Mouse (Mus musculus): ENCODE results near the gene Prdx1. TPM values are rescaled to one million over a fixed set of nuclear protein-coding genes. Genes with fewer than 3 reads are reported as not detected.
"Not testable (repeated sequence)": the region's sequence is repeated elsewhere in the genome, so short reads cannot be mapped to it uniquely, and the experiment has no call there.

Prdx1 gene
- total and polyA plus RNA-seq, 2 experiments, result 376 to 925 TPM

DNA sequence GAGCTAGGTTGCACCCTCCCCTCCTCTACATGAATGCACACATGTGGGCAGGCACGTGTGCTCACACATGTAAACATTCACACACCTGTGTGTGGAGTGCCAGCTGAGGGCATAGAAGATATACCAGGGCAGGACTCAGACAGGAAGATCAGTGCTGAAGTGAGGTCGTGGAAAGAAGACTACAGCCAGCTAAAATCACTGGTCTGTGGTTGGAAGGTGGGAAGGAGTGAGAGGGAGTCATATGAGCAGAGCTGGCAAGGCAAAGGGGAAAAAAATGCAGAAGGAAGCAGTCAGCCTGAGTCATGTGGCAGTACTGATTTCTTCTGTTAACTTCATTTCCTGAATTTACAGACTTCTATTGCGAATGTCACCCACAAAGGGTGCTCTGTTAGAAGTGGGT, 17.2 kb upstream of the Prdx1 start:
- H3K27ac ChIP-seq (replicated peaks; ENCODE audit: insufficient read depth, low read depth, low read length), result 0 out of 2 replicates have a peak overlapping the region, but pooled peaks have one; percentile 25
- H3K4me3 ChIP-seq (ENCODE audit: insufficient read depth, low read depth, low read length), result no peak overlapping the region
- no peaks in the 10 kb centered on the region for H3K79me2 ChIP-seq (ENCODE audit: control insufficient read depth, insufficient read depth, low read length)
- peaks cover 6% of the 10 kb centered on the region; the same call in 1 of the 2 replicates for H3K4me1 ChIP-seq (ENCODE audit: control insufficient read depth, insufficient read depth, low read length)
- TF ChIP-seq POLR2A (IDR thresholded peaks at IDR 0.05; ENCODE audit: extremely low read depth, insufficient read depth, low read length), result no peak
- TF ChIP-seq CTCF (IDR thresholded peaks at IDR 0.05; ENCODE audit: low read depth, low read length), result no peak
- 50% methylated on average over 3 of the region's 3 CpGs for WGBS
- H3K9ac ChIP-seq (ENCODE audit: low read depth, low read length), result peak overlapping the region; percentile 43; the same call in 1 of the 2 replicates
- no peaks in the 10 kb centered on the region for H3K27me3 ChIP-seq (ENCODE audit: control insufficient read depth, insufficient read depth, low read length)
- peak; percentile 39 for DNase-seq (ENCODE audit: extremely low read depth, low read depth, low spot score)
- H3K36me3 ChIP-seq (ENCODE audit: control insufficient read depth, insufficient read depth, low read length), result no peaks in the 10 kb centered on the region

DNA sequence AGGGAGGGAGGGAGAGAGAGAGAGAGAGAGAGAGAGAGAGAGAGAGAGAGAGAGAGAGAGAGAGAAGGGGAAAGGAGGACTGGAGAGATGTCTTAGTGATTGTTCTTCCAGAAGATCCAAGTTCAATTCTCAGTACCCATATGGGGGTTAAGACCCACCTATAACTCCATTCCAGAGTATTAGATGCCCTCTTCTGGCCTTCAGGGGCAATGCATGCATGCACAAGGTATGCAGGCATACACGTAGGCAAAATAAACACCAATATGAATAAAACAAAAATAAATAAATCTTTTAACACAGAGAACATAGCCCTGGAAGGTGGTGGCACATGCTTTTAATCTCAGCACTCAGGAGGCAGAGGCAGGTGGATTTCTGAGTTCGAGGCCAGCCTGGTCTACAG, 16.1 kb upstream of the Prdx1 start:
- Histone ChIP-seq H3K79me2 (ENCODE audit: control insufficient read depth, insufficient read depth, low read length) (no peaks in the 10 kb centered on the region), H3K9ac (ENCODE audit: low read depth, low read length) (no peak overlapping the region), H3K4me3 (ENCODE audit: insufficient read depth, low read depth, low read length) (no peak overlapping the region), H3K27ac (replicated peaks; ENCODE audit: insufficient read depth, low read depth, low read length) (no peak overlapping the region), H3K27me3 (ENCODE audit: control insufficient read depth, insufficient read depth, low read length) (no peaks in the 10 kb centered on the region), H3K4me1 (ENCODE audit: control insufficient read depth, insufficient read depth, low read length) (peaks cover 11% of the 10 kb centered on the region), H3K36me3 (ENCODE audit: control insufficient read depth, insufficient read depth, low read length) (no peaks in the 10 kb centered on the region)
- 59% methylated on average over 2 of the region's 2 CpGs for WGBS
- no peak for DNase-seq (ENCODE audit: extremely low read depth, low read depth, low spot score)
- TF ChIP-seq POLR2A (IDR thresholded peaks at IDR 0.05; ENCODE audit: extremely low read depth, insufficient read depth, low read length) (no peak), CTCF (IDR thresholded peaks at IDR 0.05; ENCODE audit: low read depth, low read length) (peak; percentile 36; the same call in 1 of the 2 replicates)

DNA sequence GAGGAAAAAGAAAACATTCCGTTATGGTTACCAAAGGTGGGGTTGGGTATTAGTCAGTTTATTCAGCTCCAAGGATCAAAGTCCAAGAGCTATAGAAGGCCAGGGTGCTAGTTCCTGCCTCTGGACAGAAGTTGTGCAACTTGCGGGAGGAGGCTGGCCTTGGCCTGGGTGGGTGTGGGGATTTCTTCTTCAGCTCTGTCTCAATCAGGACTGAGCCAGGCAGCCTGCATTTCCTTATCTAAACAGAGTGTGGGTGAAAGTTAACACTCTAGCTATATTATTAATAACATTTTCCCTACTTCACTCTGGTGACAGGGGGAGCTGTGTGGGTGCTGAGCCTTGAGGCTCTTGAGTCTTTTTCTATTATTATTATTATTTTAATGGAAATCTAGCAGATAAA, 12.6 kb upstream of the Prdx1 start:
- H3K4me3 ChIP-seq (ENCODE audit: insufficient read depth, low read depth, low read length), result no peak overlapping the region
- H3K27me3 ChIP-seq (ENCODE audit: control insufficient read depth, insufficient read depth, low read length), result no peaks in the 10 kb centered on the region
- H3K36me3 ChIP-seq (ENCODE audit: control insufficient read depth, insufficient read depth, low read length), result no peaks in the 10 kb centered on the region
- no peak overlapping the region for H3K9ac ChIP-seq (ENCODE audit: low read depth, low read length)
- H3K79me2 ChIP-seq (ENCODE audit: control insufficient read depth, insufficient read depth, low read length), result no peaks in the 10 kb centered on the region
- TF ChIP-seq CTCF (IDR thresholded peaks at IDR 0.05; ENCODE audit: low read depth, low read length) (no peak), POLR2A (IDR thresholded peaks at IDR 0.05; ENCODE audit: extremely low read depth, insufficient read depth, low read length) (no peak)
- H3K27ac ChIP-seq (replicated peaks; ENCODE audit: insufficient read depth, low read depth, low read length), result no peak overlapping the region
- WGBS, result 8% methylated on average over 2 of the region's 2 CpGs
- H3K4me1 ChIP-seq (ENCODE audit: control insufficient read depth, insufficient read depth, low read length), result peaks cover 14% of the 10 kb centered on the region
- peak; percentile 91 for DNase-seq (ENCODE audit: extremely low read depth, low read depth, low spot score)

DNA sequence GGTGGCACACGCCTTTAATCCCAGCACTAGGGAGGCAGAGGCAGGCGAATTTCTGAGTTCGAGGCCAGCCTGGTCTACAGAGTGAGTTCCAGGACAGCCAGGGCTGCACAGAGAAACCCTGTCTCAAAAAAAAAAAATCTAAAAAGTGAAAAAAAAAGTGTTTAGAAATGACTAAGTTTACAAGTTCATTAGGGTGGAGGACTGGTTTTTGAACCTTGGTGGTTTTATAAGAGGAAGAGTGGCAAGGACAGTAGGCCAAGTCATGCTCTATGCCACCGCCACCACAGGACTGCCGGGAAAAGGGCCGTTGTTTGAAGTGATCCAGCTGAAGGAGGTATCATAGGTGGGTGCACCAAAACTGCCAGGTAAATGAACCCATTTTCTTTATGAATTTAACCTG, 10.6 kb upstream of the Prdx1 start:
- DNase-seq (ENCODE audit: extremely low read depth, low read depth, low spot score); H3K79me2 ChIP-seq (ENCODE audit: control insufficient read depth, insufficient read depth, low read length); H3K4me3 ChIP-seq (ENCODE audit: insufficient read depth, low read depth, low read length); H3K36me3 ChIP-seq (ENCODE audit: control insufficient read depth, insufficient read depth, low read length); H3K9ac ChIP-seq (ENCODE audit: low read depth, low read length); H3K27me3 ChIP-seq (ENCODE audit: control insufficient read depth, insufficient read depth, low read length); H3K27ac ChIP-seq (replicated peaks; ENCODE audit: insufficient read depth, low read depth, low read length): not testable (repeated sequence)
- peaks cover 11% of the 10 kb centered on the region for H3K4me1 ChIP-seq (ENCODE audit: control insufficient read depth, insufficient read depth, low read length)
- WGBS, result 63% methylated on average over 6 of the region's 6 CpGs

DNA sequence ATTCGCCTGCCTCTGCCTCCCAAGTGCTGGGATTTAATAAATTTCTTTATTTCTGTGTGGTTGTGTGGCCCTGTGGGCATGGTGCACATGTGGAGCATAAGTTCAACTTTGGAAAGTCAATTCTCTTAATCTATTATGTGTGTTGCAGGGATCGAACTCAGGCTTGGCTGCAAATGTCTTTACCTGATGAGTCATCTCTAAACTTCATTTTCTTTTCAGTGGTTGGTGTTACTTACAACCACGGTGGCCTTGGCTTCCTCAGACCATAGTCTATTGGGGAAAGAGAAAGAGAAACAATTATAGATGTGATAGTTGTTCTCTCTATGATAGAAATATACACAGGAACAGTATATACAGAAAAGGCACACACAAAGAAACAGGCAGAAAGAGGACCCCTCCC, 9.3 kb upstream of the Prdx1 start:
- Histone ChIP-seq H3K27ac (replicated peaks; ENCODE audit: insufficient read depth, low read depth, low read length) (no peak overlapping the region), H3K36me3 (ENCODE audit: control insufficient read depth, insufficient read depth, low read length) (no peaks in the 10 kb centered on the region), H3K4me3 (ENCODE audit: insufficient read depth, low read depth, low read length) (no peak overlapping the region), H3K4me1 (ENCODE audit: control insufficient read depth, insufficient read depth, low read length) (peaks cover 11% of the 10 kb centered on the region), H3K27me3 (ENCODE audit: control insufficient read depth, insufficient read depth, low read length) (no peaks in the 10 kb centered on the region), H3K79me2 (ENCODE audit: control insufficient read depth, insufficient read depth, low read length) (no peaks in the 10 kb centered on the region), H3K9ac (ENCODE audit: low read depth, low read length) (no peak overlapping the region)
- no peak for TF ChIP-seq POLR2A (IDR thresholded peaks at IDR 0.05; ENCODE audit: extremely low read depth, insufficient read depth, low read length)
- no peak for TF ChIP-seq CTCF (IDR thresholded peaks at IDR 0.05; ENCODE audit: low read depth, low read length)
- WGBS, result 69% methylated on average over 3 of the region's 3 CpGs
- no peak for DNase-seq (ENCODE audit: extremely low read depth, low read depth, low spot score)

DNA sequence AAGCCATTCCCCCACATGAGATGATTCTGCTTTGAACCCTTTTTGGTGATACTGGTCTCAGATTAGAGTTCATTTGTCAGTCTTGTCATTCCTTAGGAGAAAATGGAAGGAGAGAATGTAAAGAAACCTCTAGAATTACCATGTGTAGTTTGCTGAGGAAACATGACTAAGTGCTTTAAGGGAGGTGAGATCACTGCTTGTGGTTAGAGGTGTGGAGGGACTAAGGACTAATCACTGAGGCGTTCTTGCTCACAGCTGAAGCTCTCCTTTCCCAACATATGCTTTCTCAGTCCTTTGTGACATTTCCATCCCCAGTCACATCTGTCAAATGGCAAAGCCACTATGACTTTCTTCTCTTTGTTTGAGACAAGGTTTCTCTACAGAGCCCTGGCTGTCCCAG, 7.5 kb upstream of the Prdx1 start:
- H3K36me3 ChIP-seq (ENCODE audit: control insufficient read depth, insufficient read depth, low read length), result no peaks in the 10 kb centered on the region
- peaks cover 8% of the 10 kb centered on the region for H3K4me1 ChIP-seq (ENCODE audit: control insufficient read depth, insufficient read depth, low read length)
- H3K4me3 ChIP-seq (ENCODE audit: insufficient read depth, low read depth, low read length), result no peak overlapping the region
- TF ChIP-seq POLR2A (IDR thresholded peaks at IDR 0.05; ENCODE audit: extremely low read depth, insufficient read depth, low read length) (no peak), CTCF (IDR thresholded peaks at IDR 0.05; ENCODE audit: low read depth, low read length) (no peak)
- no peak overlapping the region for H3K9ac ChIP-seq (ENCODE audit: low read depth, low read length)
- WGBS, result 100% methylated on average over 1 of the region's 1 CpGs
- no peaks in the 10 kb centered on the region for H3K79me2 ChIP-seq (ENCODE audit: control insufficient read depth, insufficient read depth, low read length)
- H3K27me3 ChIP-seq (ENCODE audit: control insufficient read depth, insufficient read depth, low read length), result no peaks in the 10 kb centered on the region
- no peak overlapping the region for H3K27ac ChIP-seq (replicated peaks; ENCODE audit: insufficient read depth, low read depth, low read length)
- no peak for DNase-seq (ENCODE audit: extremely low read depth, low read depth, low spot score)
